Mouse (Mus musculus): ENCODE measurements at regions not wholly inside any gene's neighbourhood (a gene's known extent, or its start where the extent isn't known, plus 50 kb on each side); places are given as distances from the start of the nearest gene placed in this dataset.

GRCm38 (mm10) chr9:122625081-122625480 is 122.1 kb upstream of the Topaz1 start:
- DNase-seq (ENCODE audit: low spot score): no peak

DNA sequence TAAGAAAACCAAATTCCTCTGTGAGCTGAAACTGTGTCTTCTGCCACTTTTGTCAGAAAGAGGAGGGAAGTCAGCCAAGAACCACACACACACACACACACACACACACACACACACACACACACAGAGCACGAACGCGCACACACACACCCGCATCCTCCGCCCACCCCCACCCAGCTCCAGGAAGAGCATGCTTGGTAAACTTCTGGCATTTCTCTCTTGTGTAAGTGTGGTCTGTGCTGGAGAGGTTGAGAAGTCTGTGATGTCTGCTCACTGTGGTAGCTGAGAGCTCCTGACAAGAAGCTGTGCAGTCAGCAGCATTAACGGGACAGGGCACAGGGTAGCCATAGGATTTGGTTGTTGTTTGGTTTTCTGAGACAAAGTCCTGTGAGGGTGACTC is 120.8 kb upstream of the Topaz1 start:
- no peak for DNase-seq (ENCODE audit: low spot score)

- DNase-seq (ENCODE audit: low spot score): no peak
Observed at GRCm38 (mm10) chr9:122629171-122629904, 117.8 kb upstream of the Topaz1 start.

GRCm38 (mm10) chr9:122631793-122632192 is 115.4 kb upstream of the Topaz1 start:
- DNase-seq (ENCODE audit: low spot score): no peak

- DNase-seq (ENCODE audit: low spot score): no peak
Observed at GRCm38 (mm10) chr9:122633484-122633883, 113.7 kb upstream of the Topaz1 start.

DNA sequence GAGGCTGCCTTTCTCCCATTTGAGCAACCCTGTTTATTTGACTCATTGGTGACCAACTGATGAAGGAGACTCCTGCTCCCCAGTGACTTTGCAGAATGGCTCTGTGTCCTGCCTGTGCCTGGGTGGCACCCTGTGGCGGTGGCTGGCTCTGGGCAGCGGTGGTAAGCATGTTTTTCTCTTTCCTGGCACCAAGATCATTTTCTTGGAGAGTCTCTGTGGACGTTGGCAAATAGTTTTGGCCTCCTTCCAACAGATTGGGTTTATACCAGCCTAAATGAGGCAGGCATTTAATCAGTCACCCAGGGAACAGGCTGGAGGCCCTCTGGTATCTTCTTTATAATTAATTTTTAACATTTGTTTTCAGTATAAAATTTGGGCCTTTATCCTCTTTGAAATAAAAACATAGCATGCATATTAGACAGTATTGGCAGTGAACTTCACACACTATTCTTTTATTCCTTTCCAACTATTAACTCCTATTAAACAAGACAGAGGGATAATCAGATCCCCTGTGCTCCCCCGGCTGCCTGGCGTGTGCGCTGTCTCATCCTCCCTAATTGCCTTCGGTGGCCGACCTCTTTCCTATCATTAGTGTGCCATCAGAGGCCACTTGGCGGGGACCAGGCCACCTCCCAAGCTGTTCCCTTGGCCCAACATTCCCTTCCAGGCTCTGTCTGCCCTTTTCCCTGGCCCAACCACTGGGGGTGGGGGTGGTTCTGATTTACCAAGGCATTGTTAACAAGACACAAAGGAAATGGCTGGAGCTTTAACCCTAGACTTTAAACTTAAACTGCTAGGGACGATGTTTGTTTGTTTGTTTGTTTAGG is 111.8 kb upstream of the Topaz1 start:
- DNase-seq (ENCODE audit: low spot score): peak; percentile 57

DNA sequence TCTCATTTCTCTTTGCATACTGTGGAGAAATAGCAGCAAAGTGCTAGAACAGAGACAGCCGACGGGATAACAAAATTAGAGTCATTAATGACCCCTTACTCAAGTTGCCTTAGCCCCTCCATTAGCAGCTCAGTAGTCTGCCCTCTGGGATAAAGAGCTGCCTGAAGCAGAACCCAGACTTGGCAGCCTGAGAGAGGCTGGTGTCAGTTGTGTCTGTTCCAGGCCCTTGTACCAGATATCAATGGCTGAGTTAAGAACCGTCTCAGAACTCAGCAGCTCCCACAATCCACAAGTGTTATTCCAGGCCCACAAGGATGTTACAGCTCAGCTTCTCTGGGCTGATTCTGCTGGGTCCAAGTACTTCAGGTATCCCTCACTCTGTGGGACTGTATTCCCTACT is 109.6 kb upstream of the Topaz1 start:
- no peak for DNase-seq (ENCODE audit: low spot score)

- DNase-seq (ENCODE audit: low spot score): no peak
Observed at GRCm38 (mm10) chr9:122639239-122639638, 107.9 kb upstream of the Topaz1 start.

GRCm38 (mm10) chr9:122642913-122643312 is 104.2 kb upstream of the Topaz1 start:
- no peak for DNase-seq (ENCODE audit: low spot score)

DNA sequence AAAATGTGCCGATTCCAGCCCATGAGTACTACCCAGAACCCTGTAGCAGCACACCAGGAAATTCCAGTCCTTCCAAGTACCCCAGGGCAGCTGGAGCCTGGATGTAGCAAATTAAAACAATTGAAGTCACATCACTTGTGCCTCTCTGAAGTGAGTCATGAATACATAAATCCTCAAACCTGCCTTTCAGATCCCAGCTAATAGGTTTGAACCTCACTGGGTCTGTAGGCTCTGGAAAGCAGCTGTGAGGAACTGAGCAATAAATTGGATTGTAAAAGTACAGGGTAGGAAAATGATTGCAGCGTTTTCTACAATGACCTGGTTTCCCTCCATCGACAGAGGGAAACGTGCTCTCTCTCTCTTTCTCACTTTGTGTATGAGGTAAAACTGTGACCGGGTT is 101.6 kb upstream of the Topaz1 start:
- no peak for DNase-seq (ENCODE audit: low spot score)

GRCm38 (mm10) chr9:122650862-122651261 is 96.3 kb upstream of the Topaz1 start:
- no peak for DNase-seq (ENCODE audit: low spot score)

- no peak for DNase-seq (ENCODE audit: low spot score)
Observed at GRCm38 (mm10) chr9:122655583-122655982, 91.6 kb upstream of the Topaz1 start.

- peak; percentile 28 for DNase-seq (ENCODE audit: low spot score)
Observed at GRCm38 (mm10) chr9:122660050-122660449, 87.1 kb upstream of the Topaz1 start.

- peak; percentile 27 for DNase-seq (ENCODE audit: low spot score)
Observed at GRCm38 (mm10) chr9:122666978-122667645, 80.0 kb upstream of the Topaz1 start.

GRCm38 (mm10) chr9:122667646-122667981 is 79.5 kb upstream of the Topaz1 start:
- DNase-seq (ENCODE audit: low spot score): no peak

DNA sequence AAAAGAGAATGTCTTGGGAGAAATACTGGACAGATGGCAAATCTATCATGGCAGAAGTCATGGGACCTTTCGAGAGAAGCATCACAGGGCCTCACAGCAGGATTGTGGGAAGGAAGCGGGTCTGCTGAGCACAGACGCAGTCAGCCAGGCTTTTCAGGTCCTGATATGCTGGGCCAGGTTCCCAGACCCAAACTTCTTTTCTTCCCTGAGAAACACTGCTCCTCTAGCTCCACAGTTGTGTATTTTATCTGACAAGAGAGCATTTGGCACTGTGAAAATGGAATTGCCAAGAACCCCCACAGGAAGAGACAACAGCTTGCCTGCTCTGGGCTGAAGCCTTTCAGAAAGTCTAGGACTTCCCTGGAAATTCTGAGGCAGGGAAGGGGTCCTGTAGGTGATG is 73.4 kb upstream of the Topaz1 start:
- no peak for DNase-seq (ENCODE audit: low spot score)

- DNase-seq (ENCODE audit: low spot score): no peak
Observed at GRCm38 (mm10) chr9:122678001-122678696, 69.0 kb upstream of the Topaz1 start.

DNA sequence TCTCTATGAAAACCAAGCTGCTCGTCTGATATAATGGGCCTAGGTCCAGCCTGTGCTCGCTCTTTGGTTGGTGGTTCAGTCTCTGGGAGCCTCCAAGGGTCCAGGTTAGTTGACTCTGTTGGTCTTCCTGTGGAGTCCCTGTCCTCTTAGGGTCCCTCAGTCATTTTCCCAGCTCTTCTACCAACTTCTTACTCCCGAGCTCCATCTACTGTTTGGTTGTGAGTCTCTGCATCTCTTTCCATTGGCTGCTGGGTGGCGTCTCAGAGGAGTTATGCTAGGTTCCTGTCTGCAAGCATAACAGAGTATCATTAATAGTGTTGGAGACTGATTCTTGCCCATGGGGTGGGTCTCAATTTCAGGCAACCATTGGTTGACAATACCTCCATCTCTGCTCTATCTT is 60.0 kb upstream of the Topaz1 start:
- DNase-seq (ENCODE audit: low spot score): peak; percentile 73

- DNase-seq (ENCODE audit: low spot score): peak; percentile 42
Observed at GRCm38 (mm10) chr9:122691879-122692278, 55.3 kb upstream of the Topaz1 start.

GRCm38 (mm10) chr9:122695724-122696123 is 51.4 kb upstream of the Topaz1 start:
- no peak for DNase-seq (ENCODE audit: low spot score)

All from retina, embryonic 14.5 days (tissue).